Mouse (Mus musculus) ES-E14 (cell line): ENCODE measurements around the gene Rpl10a.

Source experiments
- CHD2 ChIP-seq: IDR thresholded peaks from 2 replicates; pipeline ENCODE4 v1.6.1; 2014; ENCODE audit warnings: mild to moderate bottlenecking, low read depth, low read length, inconsistent platforms
- HCFC1 ChIP-seq: IDR thresholded peaks from 2 replicates; pipeline ENCODE4 v1.6.1; 2012; ENCODE audit warnings: low read length, inconsistent platforms, borderline replicate concordance; ENCODE audit not compliant: insufficient read depth
- MAFK ChIP-seq: IDR thresholded peaks from 2 replicates; pipeline ENCODE4 v1.6.1; 2014; ENCODE audit warnings: mild to moderate bottlenecking, low read depth, low read length, inconsistent platforms; ENCODE audit not compliant: insufficient read depth
- ZC3H11A ChIP-seq: IDR thresholded peaks from 2 replicates; pipeline ENCODE4 v1.6.1; 2012; ENCODE audit warnings: low read depth, mild to moderate bottlenecking, inconsistent platforms, low read length, borderline replicate concordance
- ZNF384 ChIP-seq: IDR thresholded peaks from 2 replicates; pipeline ENCODE4 v1.6.1; 2012; ENCODE audit warnings: low read depth, low read length, inconsistent platforms

DNA sequence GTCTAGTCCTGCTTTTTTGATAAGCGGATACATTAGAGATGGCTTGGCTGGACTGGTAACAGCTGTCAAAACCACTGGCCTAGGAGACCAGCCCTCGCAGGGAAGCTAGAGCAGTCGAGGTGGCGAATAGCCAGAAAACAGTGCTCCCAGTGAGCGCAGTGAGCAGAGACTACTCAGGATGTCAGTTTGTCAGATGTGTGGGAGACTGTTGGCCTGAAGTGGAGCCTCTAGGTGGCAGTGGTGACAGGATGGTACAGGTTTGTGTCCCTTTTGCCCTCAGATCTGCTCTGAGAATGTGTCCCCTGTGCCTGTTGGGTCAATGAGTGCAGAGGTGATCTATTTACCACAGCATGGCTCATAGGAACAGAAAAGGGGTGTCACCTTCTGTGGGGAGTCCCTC is 40.3 kb upstream of the Rpl10a start:
- TF ChIP-seq HCFC1 (no peak), CHD2 (no peak), ZC3H11A (no peak), ZNF384 (no peak), MAFK (no peak)
